Mouse (Mus musculus) heart, embryonic 16.5 days (tissue): ENCODE measurements around the gene Ethe1. TPM values are rescaled to one million over a fixed set of nuclear protein-coding genes. Genes with fewer than 3 reads are reported as not detected.

Source experiments
- ATAC-seq: fragments of 200-750 bp; cut with Nextera tagmentation; replicated peaks from 2 replicates; pipeline ENCODE4 v1.8.0; 2017; ENCODE audit warnings: moderate number of reproducible peaks; ENCODE audit not compliant: insufficient read depth, low FRiP score; ENCODE audit errors: extremely low read depth
- H3K27ac ChIP-seq: fragments of 300-500 bp; sonication (generic); 2 replicates; pipeline ENCODE4 v1.5.1; 2014; ENCODE audit warnings: mild to moderate bottlenecking, low read length, control low read depth, moderate library complexity
- H3K27me3 ChIP-seq: fragments of 300-500 bp; sonication (generic); 2 replicates; pipeline ENCODE4 v1.6.1; 2014; ENCODE audit warnings: low read length, mixed read lengths; ENCODE audit not compliant: control insufficient read depth, insufficient read depth
- H3K36me3 ChIP-seq: fragments of 300-500 bp; sonication (generic); 2 replicates; pipeline ENCODE4 v1.6.1; 2014; ENCODE audit not compliant: control insufficient read depth, insufficient read depth
- H3K4me1 ChIP-seq: fragments of 300-500 bp; sonication (generic); 2 replicates; pipeline ENCODE4 v1.6.1; 2014; ENCODE audit warnings: low read length, mixed read lengths; ENCODE audit not compliant: control insufficient read depth, insufficient read depth
- H3K4me2 ChIP-seq: fragments of 300-500 bp; sonication (generic); 2 replicates; pipeline ENCODE4 v1.6.1; 2014; ENCODE audit warnings: low read depth, mild to moderate bottlenecking, control low read depth, low read length
- H3K4me3 ChIP-seq: fragments of 300-500 bp; sonication (generic); 2 replicates; pipeline ENCODE4 v1.5.1; 2014; ENCODE audit warnings: mild to moderate bottlenecking, control low read depth, low read length
- H3K9ac ChIP-seq: fragments of 300-500 bp; sonication (generic); 2 replicates; pipeline ENCODE4 v1.6.1; 2014; ENCODE audit warnings: low read length, control low read depth
- H3K9me3 ChIP-seq: fragments of 300-500 bp; sonication (generic); replicated peaks from 2 replicates; pipeline ENCODE4 v1.6.1; 2016; ENCODE audit warnings: low read length; ENCODE audit not compliant: control insufficient read depth
- WGBS: fragments of 180-500 bp; shearing (Covaris S2); extraction: QIAGEN DNeasy Blood & Tissue Kit; methylation state at CpG from one replicate; pipeline ENCODE4 v1.1.7; 2014; 5-methylcytosine and 5-hydroxymethylcytosine counted together
- polyA plus RNA-seq: library from polyadenylated mRNA; unstranded; fragments of >200 nt; fragmentation: Nextera tagmentation; extraction: Ambion mirVana; gene quantifications from 2 replicates; pipeline ENCODE4 v1.2.1, GENCODE M21; 2015

Gene Ethe1
- polyA plus RNA-seq, 1 experiment from 2014 or later: 23.5 TPM

GRCm38 (mm10) chr7:24547534-24548036, 39.8 kb upstream of the Ethe1 start:
- peaks cover 17% of the 10 kb centered on the region for H3K36me3 ChIP-seq
- ATAC-seq: no peak
- 22% methylated on average over 13 of the region's 13 CpGs for WGBS
- H3K4me2 ChIP-seq: peak overlapping the region; percentile 79
- H3K27me3 ChIP-seq: no peaks in the 10 kb centered on the region
- peak overlapping the region; percentile 94 for H3K9ac ChIP-seq
- peak overlapping the region; percentile 72 for H3K27ac ChIP-seq
- peaks cover 13% of the 10 kb centered on the region for H3K4me1 ChIP-seq
- peaks cover 3% of the 10 kb centered on the region; the same call in 1 of the 2 replicates for H3K9me3 ChIP-seq
- peak overlapping the region; percentile 89 for H3K4me3 ChIP-seq

- ATAC-seq: no peak
- no peak overlapping the region for H3K9ac ChIP-seq
- H3K4me1 ChIP-seq: peaks cover 8% of the 10 kb centered on the region
- H3K36me3 ChIP-seq: peaks cover 30% of the 10 kb centered on the region
- no peak overlapping the region for H3K4me2 ChIP-seq
- no peak overlapping the region for H3K27ac ChIP-seq
- H3K27me3 ChIP-seq: no peaks in the 10 kb centered on the region
- H3K4me3 ChIP-seq: no peak overlapping the region
- no peaks in the 10 kb centered on the region for H3K9me3 ChIP-seq
- 86% methylated on average over 12 of the region's 12 CpGs for WGBS
Observed at GRCm38 (mm10) chr7:24551985-24552759, 35.2 kb upstream of the Ethe1 start.

- H3K4me2 ChIP-seq: no peak overlapping the region
- no peak overlapping the region for H3K4me3 ChIP-seq
- no peaks in the 10 kb centered on the region for H3K9me3 ChIP-seq
- H3K9ac ChIP-seq: no peak overlapping the region
- H3K27ac ChIP-seq: no peak overlapping the region
- H3K27me3 ChIP-seq: no peaks in the 10 kb centered on the region
- ATAC-seq: no peak
- no peaks in the 10 kb centered on the region for H3K4me1 ChIP-seq
- 90% methylated on average over 10 of the region's 10 CpGs for WGBS
- peaks cover 21% of the 10 kb centered on the region for H3K36me3 ChIP-seq
Observed at GRCm38 (mm10) chr7:24555786-24556185, 31.6 kb upstream of the Ethe1 start.

- WGBS: 90% methylated on average over 4 of the region's 4 CpGs
Observed at GRCm38 (mm10) chr7:24561450-24561849, 25.9 kb upstream of the Ethe1 start.

GRCm38 (mm10) chr7:24563191-24563836, 24.0 kb upstream of the Ethe1 start:
- H3K4me1 ChIP-seq: no peaks in the 10 kb centered on the region
- H3K9ac ChIP-seq: no peak overlapping the region
- H3K9me3 ChIP-seq: no peaks in the 10 kb centered on the region
- peaks cover 17% of the 10 kb centered on the region for H3K36me3 ChIP-seq
- H3K27ac ChIP-seq: no peak overlapping the region
- no peak overlapping the region for H3K4me3 ChIP-seq
- no peak for ATAC-seq
- 87% methylated on average over 8 of the region's 8 CpGs for WGBS
- no peak overlapping the region for H3K4me2 ChIP-seq
- H3K27me3 ChIP-seq: no peaks in the 10 kb centered on the region

More at GRCm38 (mm10) chr7:24561450-24561849, 25.9 kb upstream of the Ethe1 start:
- no peak overlapping the region for H3K4me3 ChIP-seq
- no peaks in the 10 kb centered on the region for H3K27me3 ChIP-seq
- H3K27ac ChIP-seq: no peak overlapping the region
- ATAC-seq: no peak
- peaks cover 8% of the 10 kb centered on the region for H3K36me3 ChIP-seq
- H3K9ac ChIP-seq: no peak overlapping the region
- no peak overlapping the region for H3K4me2 ChIP-seq
- no peaks in the 10 kb centered on the region for H3K9me3 ChIP-seq
- no peaks in the 10 kb centered on the region for H3K4me1 ChIP-seq

- H3K9ac ChIP-seq: no peak overlapping the region
- H3K36me3 ChIP-seq: peaks cover 20% of the 10 kb centered on the region
- no peaks in the 10 kb centered on the region for H3K9me3 ChIP-seq
- 79% methylated on average over 4 of the region's 4 CpGs for WGBS
- H3K27me3 ChIP-seq: no peaks in the 10 kb centered on the region
- H3K27ac ChIP-seq: no peak overlapping the region
- H3K4me2 ChIP-seq: no peak overlapping the region
- no peak for ATAC-seq
- H3K4me1 ChIP-seq: no peaks in the 10 kb centered on the region
- no peak overlapping the region for H3K4me3 ChIP-seq
Observed at GRCm38 (mm10) chr7:24563837-24564206, 23.5 kb upstream of the Ethe1 start.

GRCm38 (mm10) chr7:24564607-24565265, 22.6 kb upstream of the Ethe1 start:
- Histone ChIP-seq H3K4me1 (no peaks in the 10 kb centered on the region), H3K9ac (no peak overlapping the region), H3K9me3 (no peaks in the 10 kb centered on the region), H3K4me2 (no peak overlapping the region), H3K4me3 (no peak overlapping the region), H3K27ac (no peak overlapping the region), H3K27me3 (no peaks in the 10 kb centered on the region), H3K36me3 (peaks cover 23% of the 10 kb centered on the region)
- ATAC-seq: no peak
- WGBS: 63% methylated on average over 6 of the region's 6 CpGs

GRCm38 (mm10) chr7:24565627-24566026, 21.7 kb upstream of the Ethe1 start:
- Histone ChIP-seq H3K9ac (no peak overlapping the region), H3K36me3 (peaks cover 23% of the 10 kb centered on the region)
- ATAC-seq: no peak

GRCm38 (mm10) chr7:24566206-24566605, 21.1 kb upstream of the Ethe1 start:
- WGBS: 87% methylated on average over 9 of the region's 9 CpGs
- Histone ChIP-seq H3K4me2 (no peak overlapping the region), H3K4me3 (no peak overlapping the region), H3K27ac (no peak overlapping the region), H3K36me3 (peaks cover 26% of the 10 kb centered on the region), H3K27me3 (no peaks in the 10 kb centered on the region), H3K4me1 (no peaks in the 10 kb centered on the region), H3K9me3 (no peaks in the 10 kb centered on the region), H3K9ac (no peak overlapping the region)
- no peak for ATAC-seq

More at GRCm38 (mm10) chr7:24565627-24566026, 21.7 kb upstream of the Ethe1 start:
- Histone ChIP-seq H3K9me3 (no peaks in the 10 kb centered on the region), H3K4me1 (no peaks in the 10 kb centered on the region), H3K27me3 (no peaks in the 10 kb centered on the region), H3K27ac (no peak overlapping the region), H3K4me3 (no peak overlapping the region), H3K4me2 (no peak overlapping the region)
- WGBS: 84% methylated on average over 11 of the region's 11 CpGs
